Mouse (Mus musculus) MEL (cell line): Measurements from ENCODE around the gene Got1. TPM values are rescaled to one million over a fixed set of nuclear protein-coding genes. Genes with fewer than 3 reads are reported as not detected.
A peak's percentile ranks its signal among the peaks of the same experiment; 100 is the strongest.

Experiments
- DNase-seq: peaks from one replicate; pipeline ENCODE4 v3.0.0; 2011; ENCODE audit warnings: low read depth, low spot score
- H3K27ac ChIP-seq: 2 replicates; pipeline ENCODE4 v1.5.1; 2012; ENCODE audit warnings: low read depth, mild to moderate bottlenecking, control low read depth, low read length, moderate library complexity; ENCODE audit not compliant: control insufficient read depth
- H3K27me3 ChIP-seq, 2 experiments: fragments of 150-350 bp in 1 of 2; sonication (generic) in 1 of 2; 2 replicates each; pipeline ENCODE4 v1.6.1; 2012; ENCODE audit warnings: low read length in 2 of 2, mild to moderate bottlenecking in 2 of 2, improper control_type of control experiment in 1 of 2, moderate library complexity in 1 of 2; ENCODE audit not compliant: insufficient read depth in 2 of 2, control insufficient read depth in 1 of 2
- H3K36me3 ChIP-seq, 2 experiments: 2 replicates each; pipeline ENCODE4 v1.6.1; 2012 to 2014; ENCODE audit warnings: low read length in 2 of 2, improper control_type of control experiment in 1 of 2, inconsistent platforms in 1 of 2, mild to moderate bottlenecking in 1 of 2; ENCODE audit not compliant: insufficient read depth in 2 of 2, control insufficient read depth in 1 of 2
- H3K4me1 ChIP-seq, 2 experiments: fragments of 150-350 bp in 1 of 2; sonication (generic) in 1 of 2; 2 replicates each; pipeline ENCODE4 v1.6.1; 2012; ENCODE audit warnings: low read length in 2 of 2, improper control_type of control experiment in 1 of 2, mild to moderate bottlenecking in 1 of 2; ENCODE audit not compliant: insufficient read depth in 2 of 2, control insufficient read depth in 1 of 2
- H3K4me3 ChIP-seq, 2 experiments: fragments of 150-350 bp in 1 of 2; sonication (generic) in 1 of 2; 2 replicates each; pipeline ENCODE4 v1.5.1; 2012; ENCODE audit warnings: low read depth in 2 of 2, low read length in 2 of 2, mild to moderate bottlenecking in 2 of 2, moderate library complexity in 2 of 2, control low read depth in 1 of 2, improper control_type of control experiment in 1 of 2; ENCODE audit not compliant: control insufficient read depth in 1 of 2, insufficient read depth in 1 of 2
- H3K79me2 ChIP-seq: 2 replicates; pipeline ENCODE4 v1.6.1; 2012; ENCODE audit warnings: mild to moderate bottlenecking, low read length, moderate library complexity; ENCODE audit not compliant: control insufficient read depth, poor library complexity, insufficient read depth
- H3K9ac ChIP-seq: 2 replicates; pipeline ENCODE4 v1.6.1; 2012; ENCODE audit warnings: low read depth, mild to moderate bottlenecking, control low read depth, low read length, moderate library complexity; ENCODE audit not compliant: control insufficient read depth, poor library complexity, severe bottlenecking
- H3K9me3 ChIP-seq: fragments of 150-350 bp; sonication (generic); replicated peaks from 2 replicates; pipeline ENCODE4 v1.6.1; 2012; ENCODE audit warnings: mild to moderate bottlenecking, low read length, improper control_type of control experiment, moderate library complexity; ENCODE audit not compliant: insufficient read depth
- BHLHE40 ChIP-seq: IDR thresholded peaks from 2 replicates; pipeline ENCODE4 v1.6.1; 2012; ENCODE audit warnings: low read depth, mild to moderate bottlenecking, inconsistent platforms, low read length, improper control_type of control experiment, borderline replicate concordance
- CTCF ChIP-seq, 3 experiments: IDR thresholded peaks in 2 of 3; conservative IDR thresholded peaks in 1 of 3; 2 replicates each; pipeline ENCODE4 v1.5.1; 2011 to 2012; ENCODE audit warnings: low read length in 3 of 3, low read depth in 2 of 3, mild to moderate bottlenecking in 2 of 3, improper control_type of control experiment in 1 of 3, inconsistent platforms in 1 of 3, mixed read lengths in 1 of 3, moderate library complexity in 1 of 3; ENCODE audit not compliant: control insufficient read depth in 1 of 3, insufficient read depth in 1 of 3, poor library complexity in 1 of 3, severe bottlenecking in 1 of 3
- E2F4 ChIP-seq: IDR thresholded peaks from 2 replicates; pipeline ENCODE4 v1.6.1; 2011; ENCODE audit warnings: low read depth, low read length, improper control_type of control experiment, borderline replicate concordance
- ELF1 ChIP-seq: IDR thresholded peaks from 2 replicates; pipeline ENCODE4 v1.6.1; 2014; ENCODE audit warnings: low read depth, mild to moderate bottlenecking, inconsistent platforms, low read length, improper control_type of control experiment, moderate library complexity
- EP300 ChIP-seq, 2 experiments: IDR thresholded peaks; 2 replicates each; pipeline ENCODE4 v1.6.1; 2011; ENCODE audit warnings: improper control_type of control experiment in 2 of 2, low read length in 2 of 2, low read depth in 1 of 2, mild to moderate bottlenecking in 1 of 2
- ETS1 ChIP-seq: IDR thresholded peaks from 2 replicates; pipeline ENCODE4 v1.6.1; 2012; ENCODE audit warnings: low read depth, mild to moderate bottlenecking, inconsistent platforms, low read length, improper control_type of control experiment, moderate library complexity
- HCFC1 ChIP-seq: IDR thresholded peaks from 2 replicates; pipeline ENCODE4 v1.6.1; 2012; ENCODE audit warnings: low read depth, mild to moderate bottlenecking, inconsistent platforms, low read length, improper control_type of control experiment, moderate library complexity
- JUND ChIP-seq: IDR thresholded peaks from 2 replicates; pipeline ENCODE4 v1.6.1; 2011; ENCODE audit warnings: low read depth, mild to moderate bottlenecking, improper control_type of control experiment, low read length
- KAT2A ChIP-seq: conservative IDR thresholded peaks from 2 replicates; pipeline ENCODE4 v1.6.1; 2012; ENCODE audit warnings: low read depth, low read length, improper control_type of control experiment, inconsistent platforms
- MAFK ChIP-seq: IDR thresholded peaks from 2 replicates; pipeline ENCODE4 v1.6.1; 2011; ENCODE audit warnings: low read depth, mild to moderate bottlenecking, low read length, improper control_type of control experiment, borderline replicate concordance
- MAX ChIP-seq: IDR thresholded peaks from 2 replicates; pipeline ENCODE4 v1.6.1; 2011; ENCODE audit warnings: low read length, improper control_type of control experiment
- MAZ ChIP-seq: IDR thresholded peaks from 2 replicates; pipeline ENCODE4 v1.6.1; 2012; ENCODE audit warnings: low read depth, mild to moderate bottlenecking, inconsistent platforms, low read length, improper control_type of control experiment
- MEF2A ChIP-seq: IDR thresholded peaks from 2 replicates; pipeline ENCODE4 v1.6.1; 2014; ENCODE audit warnings: low read depth, mild to moderate bottlenecking, inconsistent platforms, low read length, improper control_type of control experiment; ENCODE audit not compliant: poor library complexity, insufficient replicate concordance, severe bottlenecking; ENCODE audit errors: extremely low read depth
- MXI1 ChIP-seq: IDR thresholded peaks from 2 replicates; pipeline ENCODE4 v1.6.1; 2011; ENCODE audit warnings: mild to moderate bottlenecking, low read depth, low read length, improper control_type of control experiment
- MYC ChIP-seq: IDR thresholded peaks from 2 replicates; pipeline ENCODE4 v1.6.1; 2011; ENCODE audit warnings: low read depth, mild to moderate bottlenecking, low read length, improper control_type of control experiment, moderate library complexity
- NELFE ChIP-seq: IDR thresholded peaks from 2 replicates; pipeline ENCODE4 v1.6.1; 2011; ENCODE audit warnings: low read depth, low read length, improper control_type of control experiment
- POLR2A ChIP-seq, 2 experiments: IDR thresholded peaks; 2 replicates each; pipeline ENCODE4 v1.6.1; 2011 to 2012; ENCODE audit warnings: low read length in 2 of 2, mild to moderate bottlenecking in 2 of 2, control low read depth in 1 of 2, improper control_type of control experiment in 1 of 2, low read depth in 1 of 2, moderate library complexity in 1 of 2; ENCODE audit not compliant: control insufficient read depth in 1 of 2, insufficient read depth in 1 of 2, poor library complexity in 1 of 2
- POLR2AphosphoS5 ChIP-seq: IDR thresholded peaks from 2 replicates; pipeline ENCODE4 v1.6.1; 2012; ENCODE audit warnings: low read depth, borderline replicate concordance, mild to moderate bottlenecking, inconsistent platforms, low read length, moderate library complexity, mixed read lengths
- RAD21 ChIP-seq: IDR thresholded peaks from 2 replicates; pipeline ENCODE4 v1.6.1; 2011; ENCODE audit warnings: mild to moderate bottlenecking, low read depth, low read length, improper control_type of control experiment
- RCOR1 ChIP-seq: IDR thresholded peaks from 2 replicates; pipeline ENCODE4 v1.6.1; 2012; ENCODE audit warnings: low read depth, mild to moderate bottlenecking, inconsistent platforms, low read length, improper control_type of control experiment
- SIN3A ChIP-seq: IDR thresholded peaks from 2 replicates; pipeline ENCODE4 v1.6.1; 2012; ENCODE audit warnings: low read length, improper control_type of control experiment, inconsistent platforms
- SMC3 ChIP-seq: IDR thresholded peaks from 2 replicates; pipeline ENCODE4 v1.6.1; 2011; ENCODE audit warnings: low read depth, low read length, improper control_type of control experiment
- TAL1 ChIP-seq: IDR thresholded peaks from 2 replicates; pipeline ENCODE4 v1.6.1; 2012; ENCODE audit warnings: mild to moderate bottlenecking, inconsistent platforms, low read length, moderate library complexity, mixed read lengths
- TBP ChIP-seq: IDR thresholded peaks from 2 replicates; pipeline ENCODE4 v1.8.0; 2011; ENCODE audit warnings: low read depth, low read length, improper control_type of control experiment
- UBTF ChIP-seq: IDR thresholded peaks from 2 replicates; pipeline ENCODE4 v1.6.1; 2012; ENCODE audit warnings: low read depth, mild to moderate bottlenecking, inconsistent platforms, low read length, improper control_type of control experiment, moderate library complexity, borderline replicate concordance; ENCODE audit not compliant: insufficient read depth
- USF1 ChIP-seq: IDR thresholded peaks from 2 replicates; pipeline ENCODE4 v1.6.1; 2014; ENCODE audit warnings: low read depth, mild to moderate bottlenecking, inconsistent platforms, low read length, improper control_type of control experiment, moderate library complexity
- USF2 ChIP-seq, 2 experiments: IDR thresholded peaks; 2 replicates each; pipeline ENCODE4 v1.6.1; 2011 to 2012; ENCODE audit warnings: improper control_type of control experiment in 2 of 2, low read length in 2 of 2, borderline replicate concordance in 1 of 2, inconsistent platforms in 1 of 2, low read depth in 1 of 2, mild to moderate bottlenecking in 1 of 2; ENCODE audit not compliant: insufficient read depth in 1 of 2
- ZC3H11A ChIP-seq: IDR thresholded peaks from 2 replicates; pipeline ENCODE4 v1.6.1; 2012; ENCODE audit warnings: low read depth, mild to moderate bottlenecking, inconsistent platforms, low read length, improper control_type of control experiment
- ZKSCAN1 ChIP-seq: IDR thresholded peaks from 2 replicates; pipeline ENCODE4 v1.6.1; 2012; ENCODE audit warnings: low read depth, mild to moderate bottlenecking, inconsistent platforms, low read length, improper control_type of control experiment, moderate library complexity
- ZMIZ1 ChIP-seq: IDR thresholded peaks from 2 replicates; pipeline ENCODE4 v1.6.1; 2012; ENCODE audit warnings: low read depth, mild to moderate bottlenecking, inconsistent platforms, low read length, improper control_type of control experiment, moderate library complexity
- polyA plus RNA-seq, 2 experiments: library from polyadenylated mRNA; stranded (reverse) in 1 of 2; unstranded in 1 of 2; fragments of >175 nt in 1 of 2; fragments of >200 nt in 1 of 2; gene quantifications; 2 replicates each; pipeline versions ENCODE4 v1.2.1 to v1.2.4; 2012; ENCODE audit warnings: low replicate concordance in 2 of 2, low read depth in 1 of 2; ENCODE audit not compliant: insufficient read length in 2 of 2, insufficient read depth in 1 of 2, missing spikeins in 1 of 2
- total RNA-seq: library from RNA; depleted of rRNA; stranded (reverse); fragments of 300-350 nt; gene quantifications from 2 replicates; pipeline ENCODE4 v1.2.3, GENCODE M21; 2012

Gene Got1
- total and polyA plus RNA-seq, 3 experiments, result 60.4 to 213 (median 106) TPM

- H3K79me2 ChIP-seq, result no peaks in the 10 kb centered on the region
- H3K4me3 ChIP-seq, result no peak overlapping the region; a peak in 1 of 4 replicates
- H3K9me3 ChIP-seq, result no peaks in the 10 kb centered on the region
- TF ChIP-seq ZKSCAN1 (no peak), USF2 (IDR thresholded peaks at IDR 0.05; ENCODE audit: borderline replicate concordance in 1 of 2, insufficient read depth in 1 of 2, low read depth in 1 of 2, low read length in 2 of 2) (no peak), MXI1 (no peak)
- H3K27ac ChIP-seq, result no peak overlapping the region
- H3K9ac ChIP-seq, result no peak overlapping the region
- H3K4me1 ChIP-seq, result peaks cover 0 to under 1% of the 10 kb centered on the region in 2 experiments; a peak in 2 of 4 replicates
- peaks cover 8% of the 10 kb centered on the region in 2 experiments for H3K27me3 ChIP-seq
- H3K36me3 ChIP-seq, result no peaks in the 10 kb centered on the region
- DNase-seq, result no peak
Observed at GRCm38 (mm10) chr19:43530921-43531320, 6.5 kb upstream of the Got1 start.

- Histone ChIP-seq H3K9ac (peak overlapping the region; percentile 50), H3K4me1 (peaks cover 2 to 7% of the 10 kb centered on the region in 2 experiments), H3K9me3 (no peaks in the 10 kb centered on the region), H3K27ac (no peak overlapping the region; the same call in 1 of the 2 replicates), H3K36me3 (peaks cover 0 to 4% of the 10 kb centered on the region in 2 experiments; a peak in 1 of 4 replicates), H3K27me3 (peaks cover 3 to 6% of the 10 kb centered on the region in 2 experiments; a peak in 3 of 4 replicates), H3K4me3 (peak overlapping the region; percentile 45 to 48), H3K79me2 (no peaks in the 10 kb centered on the region)
- DNase-seq, result peak; percentile 99
- TF ChIP-seq KAT2A (no peak), ETS1 (no peak), USF1 (peak; percentile 28; the same call in 1 of the 2 replicates), SMC3 (peak; percentile 88), HCFC1 (peak; percentile 62), NELFE (no peak; the same call in 1 of the 2 replicates), RCOR1 (peak; percentile 81), EP300 (IDR thresholded peaks at IDR 0.05; ENCODE audit: low read depth in 1 of 2, low read length in 2 of 2) (0 out of 4 replicates have a peak, but pooled peaks of 1 of the 2 experiments have one; percentile 17), RAD21 (peak; percentile 78), ZMIZ1 (no peak), TAL1 (no peak), ELF1 (0 out of 2 replicates have a peak, but pooled peaks have one; percentile 17), MYC (peak; percentile 95), MAX (peak; percentile 77; the same call in 1 of the 2 replicates), ZC3H11A (peak; percentile 73), MAZ (peak; percentile 72; the same call in 1 of the 2 replicates), SIN3A (peak; percentile 83), POLR2A (IDR thresholded peaks at IDR 0.05; ENCODE audit: control insufficient read depth in 1 of 2, insufficient read depth in 1 of 2, low read depth in 1 of 2, low read length in 2 of 2, poor library complexity in 1 of 2) (no peak), BHLHE40 (no peak; the same call in 1 of the 2 replicates), MXI1 (peak; percentile 78), MAFK (no peak), POLR2AphosphoS5 (no peak), JUND (no peak), CTCF (IDR thresholded peaks at IDR 0.05 in 2 of 3, conservative IDR thresholded peaks at IDR 0.05 in 1 of 3; ENCODE audit: control insufficient read depth in 1 of 3, insufficient read depth in 1 of 3, low read depth in 2 of 3, low read length in 3 of 3, poor library complexity in 1 of 3, severe bottlenecking in 1 of 3) (peak; percentile 83 to 93 (median 89)), E2F4 (no peak), MEF2A (no peak), UBTF (no peak), TBP (peak; percentile 50; the same call in 1 of the 2 replicates)
Observed at GRCm38 (mm10) chr19:43530197-43530770, 5.9 kb upstream of the Got1 start.
